Mouse (Mus musculus) liver, embryonic 14.5 days (tissue): ENCODE data around the gene Rdh11. TPM values are rescaled to one million over a fixed set of nuclear protein-coding genes. Genes with fewer than 3 reads are reported as not detected.

Experiments
- ATAC-seq: fragments of 200-750 bp; cut with Nextera tagmentation; 2 replicates; pipeline ENCODE4 v1.8.0; 2017; ENCODE audit warnings: moderate number of reproducible peaks, mild to moderate bottlenecking, moderate library complexity; ENCODE audit not compliant: insufficient read depth
- DNase-seq, 3 experiments: peaks; one replicate each; pipeline ENCODE4 v3.0.0-alpha.2; 2012 to 2013; ENCODE audit warnings: low read depth in 3 of 3, low spot score in 3 of 3
- H3K27ac ChIP-seq: fragments of 300-500 bp; sonication (generic); 2 replicates; pipeline ENCODE4 v1.5.1; 2014; ENCODE audit warnings: moderate library complexity, mild to moderate bottlenecking, control low read depth, inconsistent platforms
- H3K27me3 ChIP-seq: fragments of 300-500 bp; sonication (generic); 2 replicates; pipeline ENCODE4 v1.6.1; 2014; ENCODE audit warnings: mild to moderate bottlenecking, low read length, moderate library complexity; ENCODE audit not compliant: control insufficient read depth, insufficient read depth
- H3K36me3 ChIP-seq: fragments of 300-500 bp; sonication (generic); replicated peaks from 2 replicates; pipeline ENCODE4 v1.6.1; 2014; ENCODE audit warnings: low read depth; ENCODE audit not compliant: control insufficient read depth, insufficient read depth
- H3K4me1 ChIP-seq, 2 experiments: fragments of 200-500 bp in 1 of 2; fragments of 300-500 bp in 1 of 2; sonication (generic) in 1 of 2; replicated peaks; 2 replicates each; pipeline ENCODE4 v1.6.1; 2012 to 2014; ENCODE audit warnings: antibody characterized with exemption in 1 of 2, inconsistent platforms in 1 of 2, low read length in 1 of 2; ENCODE audit not compliant: control insufficient read depth in 2 of 2, insufficient read depth in 2 of 2
- H3K4me2 ChIP-seq: fragments of 300-500 bp; sonication (generic); 2 replicates; pipeline ENCODE4 v1.6.1; 2014; ENCODE audit warnings: low read depth, mild to moderate bottlenecking, control low read depth, moderate library complexity
- H3K4me3 ChIP-seq, 2 experiments: fragments of 200-500 bp in 1 of 2; fragments of 300-500 bp in 1 of 2; sonication (generic) in 1 of 2; 2 replicates each; pipeline ENCODE4 v1.5.1; 2012 to 2014; ENCODE audit warnings: low read depth in 2 of 2, low read length in 2 of 2, mild to moderate bottlenecking in 2 of 2, control low read depth in 1 of 2, inconsistent platforms in 1 of 2, moderate library complexity in 1 of 2; ENCODE audit not compliant: insufficient read depth in 1 of 2
- H3K9ac ChIP-seq: fragments of 300-500 bp; sonication (generic); replicated peaks from 2 replicates; pipeline ENCODE4 v1.6.1; 2014; ENCODE audit warnings: mild to moderate bottlenecking, control low read depth, moderate library complexity
- H3K9me3 ChIP-seq: fragments of 300-500 bp; sonication (generic); 2 replicates; pipeline ENCODE4 v1.6.1; 2016; ENCODE audit warnings: low read length, mixed read lengths; ENCODE audit not compliant: control insufficient read depth
- CTCF ChIP-seq: IDR thresholded peaks from 2 replicates; pipeline ENCODE4 v1.5.1; 2016; ENCODE audit warnings: antibody characterized with exemption, low read depth, control low read depth
- EP300 ChIP-seq: IDR thresholded peaks from 2 replicates; pipeline ENCODE4 v1.6.1; 2016; ENCODE audit warnings: antibody characterized with exemption, low read depth
- WGBS: fragments of 180-500 bp; shearing (Covaris S2); extraction: QIAGEN DNeasy Blood & Tissue Kit; methylation state at CpG from one replicate; pipeline ENCODE4 v1.1.7; 2014; ENCODE audit not compliant: insufficient replicate concordance; 5-methylcytosine and 5-hydroxymethylcytosine counted together
- polyA plus RNA-seq, 2 experiments: library from polyadenylated mRNA; depleted of rRNA in 1 of 2; stranded (reverse) in 1 of 2; unstranded in 1 of 2; fragments of >200 nt; fragmentation: Nextera tagmentation in 1 of 2; extraction: Ambion mirVana in 1 of 2; gene quantifications; 2 replicates each; pipeline versions ENCODE4 v1.2.1 to v1.2.3; 2012 to 2014

Rdh11 gene
- polyA plus RNA-seq, 2 experiments: 16.0 to 18.5 TPM

GRCm38 (mm10) chr12:79170421-79170820 lies 21.7 kb downstream of the Rdh11 start:
- peaks cover 9 to 14% of the 10 kb centered on the region in 2 experiments for H3K4me1 ChIP-seq
- no peak overlapping the region for H3K27ac ChIP-seq
- H3K9ac ChIP-seq: no peak overlapping the region
- 69% methylated on average over 3 of the region's 3 CpGs for WGBS
- H3K36me3 ChIP-seq: peaks cover under 1% of the 10 kb centered on the region; the same call in 1 of the 2 replicates
- no peaks in the 10 kb centered on the region for H3K27me3 ChIP-seq
- no peak for ATAC-seq
- no peak overlapping the region for H3K4me3 ChIP-seq
- no peak for DNase-seq
- no peaks in the 10 kb centered on the region for H3K9me3 ChIP-seq
- H3K4me2 ChIP-seq: no peak overlapping the region
- TF ChIP-seq CTCF: no peak
- TF ChIP-seq EP300: no peak

DNA sequence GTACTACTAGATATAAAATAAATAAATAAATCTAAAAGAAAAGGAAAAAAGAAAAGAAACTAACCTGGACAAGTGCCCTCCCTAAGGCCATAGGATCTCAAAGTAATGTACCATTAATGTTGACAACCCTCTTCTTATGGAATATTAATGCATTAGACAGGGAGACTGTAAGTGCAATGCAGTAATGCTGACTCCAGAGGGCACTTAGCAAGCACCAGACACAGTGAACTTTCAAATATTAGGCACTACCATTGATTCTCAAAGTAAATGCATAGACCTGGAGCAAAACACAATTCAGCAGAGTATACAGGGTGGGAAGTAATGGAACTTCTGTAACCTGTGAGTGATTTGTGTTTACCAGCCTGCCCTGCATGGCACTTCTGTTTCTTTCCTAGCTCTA lies 22.9 kb downstream of the Rdh11 start:
- no peaks in the 10 kb centered on the region for H3K9me3 ChIP-seq
- H3K9ac ChIP-seq: no peak overlapping the region
- no peak overlapping the region for H3K27ac ChIP-seq
- H3K4me1 ChIP-seq: peaks cover 9 to 14% of the 10 kb centered on the region in 2 experiments
- no peak overlapping the region for H3K4me3 ChIP-seq
- H3K36me3 ChIP-seq: no peaks in the 10 kb centered on the region; the same call in 1 of the 2 replicates
- ATAC-seq: no peak
- no peak for TF ChIP-seq EP300
- TF ChIP-seq CTCF: peak; percentile 25; the same call in 1 of the 2 replicates
- no peak overlapping the region for H3K4me2 ChIP-seq
- no peak for DNase-seq
- no peaks in the 10 kb centered on the region for H3K27me3 ChIP-seq

DNA sequence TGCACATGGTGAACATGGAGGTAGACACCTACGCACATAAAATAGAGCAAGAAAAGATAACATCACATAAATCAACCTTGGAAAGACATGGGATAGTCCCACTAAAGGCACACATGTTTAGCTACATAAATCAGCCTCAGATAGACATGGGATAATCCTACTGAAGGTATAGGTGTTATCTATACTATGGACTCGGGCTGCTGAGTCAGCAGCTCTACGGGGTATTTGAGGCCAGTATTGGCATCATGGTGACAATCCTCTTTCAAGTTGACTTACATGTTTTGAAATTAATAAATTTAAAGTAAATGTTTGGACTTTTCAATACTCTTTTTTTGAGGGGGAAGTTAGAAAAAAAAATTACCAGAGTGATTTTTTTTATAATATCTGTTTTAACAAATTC lies 29.2 kb downstream of the Rdh11 start:
- Histone ChIP-seq H3K9me3 (no peaks in the 10 kb centered on the region), H3K4me1 (no peaks in the 10 kb centered on the region), H3K36me3 (peaks cover 27% of the 10 kb centered on the region), H3K27me3 (no peaks in the 10 kb centered on the region), H3K27ac (no peak overlapping the region), H3K4me3 (no peak overlapping the region), H3K4me2 (no peak overlapping the region), H3K9ac (no peak overlapping the region)
- WGBS: 75% methylated on average over 3 of the region's 3 CpGs
- DNase-seq (no peak), ATAC-seq (no peak)
- TF ChIP-seq CTCF (no peak), EP300 (no peak)

DNA sequence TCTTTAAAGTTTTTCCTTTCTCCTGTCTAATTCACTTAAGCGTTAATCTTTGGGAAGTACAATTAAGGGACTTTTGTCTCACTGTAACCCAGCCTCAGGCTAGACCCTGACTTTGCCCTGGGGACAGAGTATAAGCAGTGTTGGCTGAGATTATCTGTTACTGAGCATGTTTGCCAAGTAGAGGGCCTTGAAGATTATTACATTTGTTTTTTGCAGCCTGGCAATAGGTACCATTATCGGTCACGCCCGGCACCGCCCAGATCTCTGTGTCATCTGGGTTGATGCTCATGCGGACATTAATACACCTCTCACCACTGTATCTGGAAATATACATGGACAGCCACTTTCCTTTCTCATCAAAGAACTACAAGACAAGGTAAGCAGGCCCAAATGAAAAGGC lies 42.4 kb downstream of the Rdh11 start:
- Histone ChIP-seq H3K4me3 (no peak overlapping the region), H3K4me1 (no peaks in the 10 kb centered on the region), H3K36me3 (no peaks in the 10 kb centered on the region), H3K4me2 (no peak overlapping the region), H3K9ac (no peak overlapping the region), H3K27ac (no peak overlapping the region), H3K27me3 (no peaks in the 10 kb centered on the region), H3K9me3 (no peaks in the 10 kb centered on the region)
- no peak for DNase-seq
- no peak for ATAC-seq
- TF ChIP-seq CTCF (no peak), EP300 (no peak)
- WGBS: 89% methylated on average over 6 of the region's 6 CpGs

- TF ChIP-seq EP300 (no peak), CTCF (no peak)
- DNase-seq (no peak), ATAC-seq (no peak)
- no peaks in the 10 kb centered on the region for H3K9me3 ChIP-seq
- H3K27me3 ChIP-seq: no peaks in the 10 kb centered on the region
- H3K4me1 ChIP-seq: no peaks in the 10 kb centered on the region
- no peak overlapping the region for H3K9ac ChIP-seq
- no peak overlapping the region for H3K4me3 ChIP-seq
- no peaks in the 10 kb centered on the region for H3K36me3 ChIP-seq
- H3K4me2 ChIP-seq: no peak overlapping the region
- no peak overlapping the region for H3K27ac ChIP-seq
These were observed 50.7 kb downstream of the Rdh11 start for GRCm38 (mm10) chr12:79141384-79141783.

DNA sequence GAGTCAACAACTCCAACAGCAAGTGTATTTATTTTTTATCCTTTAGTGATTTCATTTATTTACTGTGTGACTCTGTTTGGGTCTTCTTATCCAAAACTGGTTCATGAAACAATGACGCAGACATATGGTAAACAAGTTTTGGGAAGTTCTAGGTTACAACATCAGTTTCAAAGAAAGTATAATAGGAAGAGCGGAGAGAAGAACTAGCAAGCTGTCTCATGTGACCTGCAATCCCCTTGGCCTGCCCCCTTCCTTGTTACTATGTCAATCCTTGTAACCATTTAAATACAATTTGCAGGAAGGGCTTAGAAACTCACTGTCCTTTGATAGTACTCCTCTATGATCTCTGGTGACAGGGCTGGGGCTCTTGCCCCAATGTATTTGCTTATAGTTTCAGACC lies 51.3 kb downstream of the Rdh11 start:
- H3K36me3 ChIP-seq: no peaks in the 10 kb centered on the region
- 67% methylated on average over 2 of the region's 2 CpGs for WGBS
- DNase-seq (no peak), ATAC-seq (no peak)
- no peak overlapping the region for H3K9ac ChIP-seq
- no peak overlapping the region for H3K4me2 ChIP-seq
- no peak overlapping the region for H3K27ac ChIP-seq
- H3K27me3 ChIP-seq: no peaks in the 10 kb centered on the region
- no peaks in the 10 kb centered on the region for H3K4me1 ChIP-seq
- no peaks in the 10 kb centered on the region for H3K9me3 ChIP-seq
- no peak overlapping the region for H3K4me3 ChIP-seq
- no peak for TF ChIP-seq CTCF
- no peak for TF ChIP-seq EP300
